Mouse (Mus musculus): ENCODE measurements around the gene Wfikkn2. TPM values are rescaled to one million over a fixed set of nuclear protein-coding genes. Genes with fewer than 3 reads are reported as not detected.

The Wfikkn2 gene
- total RNA-seq, 2 experiments from 2014 or later, result 1.0 to 1.3 TPM

DNA sequence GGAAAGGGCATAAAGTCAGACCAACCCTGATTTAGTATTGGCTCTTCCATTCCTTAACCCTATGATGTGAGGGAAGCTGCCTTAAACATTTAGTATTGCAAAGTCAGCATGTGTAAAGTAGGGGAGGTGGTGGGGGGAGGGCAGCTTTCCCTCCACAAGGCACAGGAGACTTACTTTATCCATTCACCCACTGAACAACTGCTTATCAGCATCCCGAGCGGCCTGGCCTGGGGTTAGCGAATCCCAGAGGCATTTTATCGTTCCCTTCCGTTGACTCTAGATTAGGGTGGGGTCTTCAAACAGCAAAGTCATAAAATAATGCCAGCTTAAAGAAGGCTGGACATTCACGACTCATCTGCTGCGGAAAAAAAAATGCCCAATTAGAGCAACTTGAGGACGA is 15.6 kb downstream of the Wfikkn2 start:
- no peak for DNase-seq (ENCODE audit: extremely low spot score in 1 of 2, low spot score in 2 of 2)
- intact Hi-C loops (cut with DNase I), result no loop called here

DNA sequence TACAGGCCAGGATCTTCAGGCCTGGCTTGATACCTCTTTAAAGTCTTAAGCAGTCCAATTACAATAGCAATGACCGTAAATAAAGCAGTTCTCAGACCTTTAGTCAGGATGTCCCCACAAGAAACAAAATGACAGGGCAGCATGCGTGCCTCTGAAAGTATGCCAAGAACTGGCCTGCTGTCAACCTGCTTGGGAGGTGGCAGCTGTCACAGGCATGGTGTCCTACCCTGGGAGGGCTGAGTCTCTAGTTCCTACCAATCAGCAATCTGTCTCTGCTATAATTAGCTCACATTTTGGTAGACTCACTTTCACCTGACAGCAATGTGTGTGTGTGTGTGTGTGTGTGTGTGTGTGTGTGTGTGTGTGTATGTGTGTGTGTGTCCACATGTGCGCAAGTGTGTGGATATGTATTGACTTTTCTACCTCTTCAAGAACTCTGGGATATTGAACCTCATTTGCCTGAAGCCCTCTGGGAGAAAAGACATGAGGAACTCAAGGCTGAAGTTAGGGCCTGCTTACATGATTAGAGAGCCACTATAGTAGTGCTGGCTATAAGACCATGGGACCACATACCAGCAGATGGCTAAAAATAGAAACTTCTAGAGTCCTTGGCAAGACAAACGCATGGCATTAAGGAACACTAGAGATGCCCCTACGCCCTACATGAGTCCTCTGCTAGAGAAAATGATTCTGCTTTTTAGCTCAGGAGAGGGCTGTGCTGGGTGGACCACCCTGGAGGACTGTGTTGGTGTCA is 16.4 kb downstream of the Wfikkn2 start:
- intact Hi-C loops (cut with DNase I), result no loop called here
- DNase-seq (ENCODE audit: extremely low spot score in 1 of 2, low spot score in 2 of 2), result no peak

DNA sequence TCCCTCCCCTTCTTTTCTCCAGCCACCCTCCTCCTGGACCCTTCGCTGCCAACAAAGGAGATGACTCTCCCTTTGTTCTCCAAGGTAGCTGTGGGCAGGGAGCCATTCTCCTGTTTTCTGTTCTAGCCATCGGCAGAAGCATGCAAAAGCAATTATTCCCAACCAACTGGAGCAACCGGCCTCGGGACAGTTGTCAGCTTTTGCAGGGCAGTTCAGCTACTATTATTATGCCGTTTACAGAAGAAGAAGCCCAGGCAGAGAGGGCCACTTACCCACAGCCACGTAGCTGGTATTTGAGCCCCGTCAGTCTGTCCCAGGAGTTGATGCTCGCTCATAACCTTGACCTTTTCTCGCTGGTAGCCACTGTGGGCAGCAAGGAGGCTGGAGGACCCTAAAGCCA is 17.4 kb downstream of the Wfikkn2 start:
- no peak for DNase-seq (ENCODE audit: extremely low spot score in 1 of 2, low spot score in 2 of 2)
- intact Hi-C loops (cut with DNase I), result no loop called here

DNA sequence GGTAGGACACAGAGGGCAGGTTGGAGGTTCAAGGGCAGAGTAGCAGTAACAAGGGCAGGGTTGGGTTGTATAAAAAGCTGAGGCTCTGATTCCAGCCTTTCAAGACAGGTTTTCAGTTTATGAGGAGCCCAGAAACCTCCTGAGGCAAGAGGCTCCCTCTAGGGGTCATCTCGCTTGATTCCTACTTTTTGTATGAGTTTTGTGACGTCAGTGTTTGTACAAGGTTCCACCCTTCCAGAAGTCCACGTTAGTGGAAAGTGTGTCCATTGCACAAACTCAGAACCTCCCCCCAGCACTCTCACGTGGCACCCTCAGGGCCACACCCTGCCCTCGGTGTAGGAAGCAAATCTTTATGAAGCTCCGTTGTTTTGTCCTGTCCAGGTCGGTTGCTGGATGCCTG is 19.8 kb downstream of the Wfikkn2 start:
- DNase-seq (ENCODE audit: extremely low spot score in 1 of 2, low spot score in 2 of 2), result peak; percentile 53 to 59
- intact Hi-C loops (cut with DNase I), result no loop called here

DNA sequence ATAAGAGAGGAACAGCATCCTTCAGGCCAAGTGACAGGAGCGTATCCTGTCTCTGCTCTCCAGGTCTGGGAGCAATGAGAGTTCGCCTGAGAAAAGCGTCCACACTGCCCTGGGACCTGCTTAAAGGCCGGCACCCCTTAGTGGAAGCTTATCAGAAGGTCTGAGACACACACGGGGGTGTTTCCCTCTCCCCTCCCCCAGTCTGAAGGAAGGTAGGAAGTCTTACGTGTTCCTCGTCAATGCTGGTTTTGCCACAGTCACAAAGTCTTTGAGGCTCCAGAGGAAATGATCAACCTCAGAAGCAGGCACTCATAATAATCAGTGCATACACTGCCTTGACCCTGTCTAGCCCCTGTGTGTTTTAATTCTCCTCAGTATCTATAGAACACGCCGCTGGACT is 22.3 kb downstream of the Wfikkn2 start:
- DNase-seq (ENCODE audit: extremely low spot score in 1 of 2, low spot score in 2 of 2), result no peak
- intact Hi-C loops (cut with DNase I), result no loop called here

DNA sequence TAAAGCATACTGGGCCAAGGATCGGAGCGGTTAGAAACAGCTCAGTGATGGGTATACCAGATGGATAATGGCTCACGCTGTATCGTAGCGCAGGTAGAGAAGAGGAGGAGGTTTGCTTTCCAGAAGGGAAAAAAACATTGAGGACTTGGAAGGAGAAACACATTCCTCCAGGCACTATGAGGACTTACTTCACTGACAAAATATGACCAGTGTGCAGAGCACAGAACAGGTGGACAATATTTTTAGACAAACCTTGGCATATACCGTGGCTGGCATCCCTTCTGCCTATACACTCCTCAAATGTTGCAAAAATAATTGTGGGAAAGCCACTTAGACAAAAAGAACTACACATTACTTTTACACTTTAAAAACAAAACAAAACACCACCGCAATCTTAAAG is 24.5 kb downstream of the Wfikkn2 start:
- no peak for DNase-seq (ENCODE audit: extremely low spot score in 1 of 2, low spot score in 2 of 2)
- intact Hi-C loops (cut with DNase I), result no loop called here

DNA sequence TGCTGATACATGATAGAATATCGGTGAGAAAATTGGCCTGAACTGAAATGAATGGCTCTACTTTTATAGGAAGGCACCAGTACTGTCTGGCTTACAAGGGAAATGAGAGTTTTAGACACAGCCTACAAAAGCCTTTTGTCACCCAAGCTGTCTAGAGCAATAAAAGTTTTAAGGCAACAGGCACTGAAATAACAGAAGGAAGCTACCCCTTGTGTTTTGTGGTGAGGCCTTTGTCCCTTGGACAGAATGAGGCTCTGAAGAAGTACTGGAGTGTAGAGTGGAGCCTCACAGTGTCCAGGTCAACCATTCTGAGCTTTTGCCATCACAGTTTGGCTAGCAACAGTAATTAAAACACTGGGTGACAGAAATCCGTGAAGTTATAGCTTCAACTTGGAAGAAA is 29.6 kb downstream of the Wfikkn2 start:
- intact Hi-C loops (cut with DNase I), result no loop called here
- DNase-seq (ENCODE audit: extremely low spot score in 1 of 2, low spot score in 2 of 2), result no peak

DNA sequence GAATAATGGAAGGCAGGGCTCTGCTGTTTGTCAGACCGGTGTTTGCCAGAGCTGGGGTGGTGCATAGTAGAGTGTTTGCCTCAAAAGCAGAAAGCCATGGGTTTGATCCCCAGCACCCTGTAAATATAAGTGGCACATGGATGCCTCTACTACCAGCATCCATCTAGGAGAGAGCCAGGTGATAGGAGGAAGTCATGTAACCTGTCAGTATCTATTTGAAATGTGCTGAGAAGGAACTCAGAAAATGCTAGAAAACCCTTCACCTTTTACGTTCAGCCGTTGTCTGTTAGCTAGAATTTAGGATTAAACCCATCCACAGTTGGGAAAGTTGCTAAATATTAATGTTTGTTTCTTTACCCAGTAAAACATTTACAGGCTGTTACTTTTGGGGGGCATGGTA is 30.2 kb downstream of the Wfikkn2 start:
- no peak for DNase-seq (ENCODE audit: extremely low spot score in 1 of 2, low spot score in 2 of 2)
- intact Hi-C loops (cut with DNase I), result no loop called here

DNA sequence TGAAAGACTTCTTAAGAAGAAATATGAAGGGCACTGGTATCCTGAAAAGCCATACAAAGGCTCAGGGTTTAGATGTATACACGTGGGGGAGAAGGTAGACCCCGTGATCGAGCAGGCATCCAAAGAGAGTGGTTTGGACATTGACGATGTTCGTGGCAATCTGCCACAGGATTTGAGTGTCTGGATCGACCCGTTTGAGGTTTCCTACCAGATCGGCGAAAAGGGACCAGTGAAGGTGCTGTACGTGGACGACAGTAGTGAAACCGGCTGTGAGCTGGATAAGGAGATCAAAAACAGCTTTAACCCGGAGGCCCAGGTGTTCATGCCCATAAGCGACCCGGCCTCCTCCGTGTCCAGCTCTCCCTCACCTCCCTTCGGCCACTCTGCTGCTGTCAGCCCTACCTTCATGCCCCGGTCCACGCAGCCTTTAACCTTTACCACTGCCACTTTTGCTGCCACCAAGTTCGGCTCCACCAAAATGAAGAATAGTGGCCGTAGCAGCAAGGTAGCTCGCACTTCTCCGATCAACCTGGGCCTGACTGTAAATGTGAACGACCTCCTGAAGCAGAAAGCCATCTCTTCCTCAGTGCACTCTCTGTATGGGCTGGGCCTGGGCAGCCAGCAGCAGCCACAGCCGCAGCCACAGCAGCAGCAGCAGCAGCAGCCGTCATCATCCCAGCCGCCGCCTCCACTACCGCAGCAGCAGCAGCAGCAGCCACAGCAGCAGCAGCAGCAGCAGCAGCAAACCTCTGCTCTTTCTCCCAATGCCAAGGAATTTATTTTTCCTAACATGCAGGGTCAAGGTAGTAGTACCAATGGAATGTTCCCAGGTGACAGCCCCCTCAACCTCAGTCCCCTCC is 31.8 kb downstream of the Wfikkn2 start:
- peak in 1 of 2 experiments; percentile 42 for DNase-seq (ENCODE audit: extremely low spot score in 1 of 2, low spot score in 2 of 2)
- intact Hi-C loops (cut with DNase I), result loop anchor here (2.0 to 5.0 kb wide), 2 partner anchors 67 to 85 kb away; no protein-coding TSS in a partner anchor

DNA sequence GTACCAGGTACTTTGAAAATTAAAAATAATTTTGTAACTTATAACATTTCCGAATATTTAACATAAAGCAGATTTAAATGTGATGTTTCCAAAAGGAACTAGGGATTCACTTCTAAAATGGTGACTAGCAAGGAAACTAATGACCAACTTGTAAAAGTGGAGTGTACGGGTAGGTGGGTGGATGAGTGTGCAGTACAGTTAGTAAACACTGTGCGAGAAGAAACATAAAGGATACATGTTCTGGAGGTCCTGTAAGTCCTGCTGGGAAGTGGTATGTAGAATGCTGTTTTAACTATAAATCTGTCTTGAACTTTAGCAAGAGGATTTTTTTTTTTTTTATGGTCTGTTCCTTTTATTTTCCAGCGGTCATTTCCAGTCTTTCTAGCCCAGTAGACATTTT is 32.8 kb downstream of the Wfikkn2 start:
- no peak for DNase-seq (ENCODE audit: extremely low spot score in 1 of 2, low spot score in 2 of 2)
- intact Hi-C loops (cut with DNase I), result loop anchor here (2.0 to 5.0 kb wide), 2 partner anchors 66 to 84 kb away; no protein-coding TSS in a partner anchor

DNA sequence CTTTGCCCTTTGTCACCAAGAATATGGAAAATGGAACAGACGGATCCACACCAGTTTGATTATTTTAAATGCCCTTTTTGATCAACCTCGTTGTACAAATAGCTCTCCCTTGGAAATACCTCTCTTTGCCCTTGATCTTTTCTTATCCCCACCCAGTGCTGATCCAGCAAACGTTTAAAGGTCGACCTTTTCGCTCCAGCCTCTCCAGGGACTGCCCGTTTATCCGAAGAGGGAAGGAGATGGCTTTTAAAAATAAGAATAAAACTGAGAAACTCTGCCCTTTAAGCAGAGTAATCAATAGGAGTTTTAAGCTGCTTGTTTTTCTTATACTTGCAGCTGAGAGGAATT is 33.3 kb downstream of the Wfikkn2 start:
- intact Hi-C loops (cut with DNase I), result loop anchor here (2.0 to 5.0 kb wide), 2 partner anchors 65 to 84 kb away; no protein-coding TSS in a partner anchor
- DNase-seq (ENCODE audit: extremely low spot score in 1 of 2, low spot score in 2 of 2), result no peak

DNA sequence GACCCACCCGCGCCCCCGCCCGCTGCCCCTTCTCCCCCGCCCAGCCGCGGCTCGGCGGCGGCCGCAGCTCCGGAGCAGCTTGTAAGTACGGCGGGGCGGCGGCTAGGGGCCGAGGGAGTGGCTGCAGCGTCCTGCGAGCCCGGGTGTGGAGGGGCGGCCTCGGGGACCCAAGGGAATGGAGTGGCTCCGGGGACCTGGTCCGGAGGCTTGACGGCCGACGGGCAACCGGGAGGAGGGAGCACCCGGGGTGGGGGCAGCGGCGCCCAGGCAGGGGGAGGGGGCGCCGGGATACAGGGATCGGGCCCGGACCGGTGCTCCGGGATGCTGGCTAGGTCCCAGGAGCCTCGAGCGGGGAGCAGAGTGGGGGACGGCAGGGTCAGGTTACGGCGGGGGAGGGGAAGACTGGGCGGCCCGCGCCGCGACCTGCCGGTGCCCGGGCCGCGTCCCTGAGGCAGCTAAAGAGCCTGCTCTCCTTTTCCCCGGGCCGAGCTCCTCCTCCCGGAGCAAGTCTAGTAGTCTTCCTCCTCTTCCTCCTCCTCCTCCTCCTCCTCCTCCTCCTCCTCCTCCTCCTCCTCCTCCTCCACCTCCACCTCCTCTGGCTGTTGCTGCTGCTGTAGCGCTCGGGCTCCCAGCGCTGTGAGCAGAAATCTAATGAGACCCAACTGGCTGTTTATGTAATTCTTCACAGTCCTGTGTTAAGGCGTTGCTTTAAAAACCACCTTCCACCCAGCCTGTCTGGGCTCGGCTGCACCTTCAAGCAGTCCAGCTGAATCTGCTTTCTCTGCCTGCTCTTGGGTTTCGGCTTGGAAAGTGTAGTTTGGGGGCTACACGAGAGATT is 33.9 kb downstream of the Wfikkn2 start:
- DNase-seq (ENCODE audit: extremely low spot score in 1 of 2, low spot score in 2 of 2), result peak in 1 of 2 experiments; percentile 85
- intact Hi-C loops (cut with DNase I), result loop anchor here (2.0 to 5.0 kb wide), 3 partner anchors 51 to 83 kb away; no protein-coding TSS in a partner anchor

DNA sequence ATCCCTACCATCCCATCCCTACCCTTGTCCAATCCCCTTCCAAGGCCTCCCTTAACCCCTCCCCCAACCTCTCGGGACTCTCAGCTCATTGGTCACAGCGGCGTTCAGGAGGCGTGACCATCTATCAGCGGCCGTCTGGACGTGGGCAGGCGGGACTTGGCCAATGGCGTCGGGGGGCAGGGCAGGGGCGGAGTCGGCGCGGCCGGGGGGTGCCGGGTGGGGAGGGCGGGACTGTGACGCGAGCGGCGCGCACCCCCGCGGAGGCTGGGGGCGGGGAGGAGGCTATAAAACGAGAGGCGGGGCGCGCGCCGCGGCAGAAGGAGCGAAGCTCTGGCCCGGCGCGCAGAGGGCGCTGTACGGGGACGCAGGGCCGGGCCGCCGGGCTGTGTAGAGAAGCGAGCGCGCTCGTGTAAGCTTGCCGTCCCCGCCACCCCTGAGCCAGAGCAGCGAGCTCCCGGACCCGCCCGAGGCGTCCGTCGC is 34.6 kb downstream of the Wfikkn2 start, which contains the start of gene Tob1:
TSS of gene Tob1 (plus strand) at position 331 of the 480 bp plus-strand sequence.
- peak; percentile 99 for DNase-seq (ENCODE audit: extremely low spot score in 1 of 2, low spot score in 2 of 2)
- intact Hi-C loops (cut with DNase I), result loop anchor here (2.0 to 5.0 kb wide), 2 partner anchors 50 to 64 kb away; no protein-coding TSS in a partner anchor

DNA sequence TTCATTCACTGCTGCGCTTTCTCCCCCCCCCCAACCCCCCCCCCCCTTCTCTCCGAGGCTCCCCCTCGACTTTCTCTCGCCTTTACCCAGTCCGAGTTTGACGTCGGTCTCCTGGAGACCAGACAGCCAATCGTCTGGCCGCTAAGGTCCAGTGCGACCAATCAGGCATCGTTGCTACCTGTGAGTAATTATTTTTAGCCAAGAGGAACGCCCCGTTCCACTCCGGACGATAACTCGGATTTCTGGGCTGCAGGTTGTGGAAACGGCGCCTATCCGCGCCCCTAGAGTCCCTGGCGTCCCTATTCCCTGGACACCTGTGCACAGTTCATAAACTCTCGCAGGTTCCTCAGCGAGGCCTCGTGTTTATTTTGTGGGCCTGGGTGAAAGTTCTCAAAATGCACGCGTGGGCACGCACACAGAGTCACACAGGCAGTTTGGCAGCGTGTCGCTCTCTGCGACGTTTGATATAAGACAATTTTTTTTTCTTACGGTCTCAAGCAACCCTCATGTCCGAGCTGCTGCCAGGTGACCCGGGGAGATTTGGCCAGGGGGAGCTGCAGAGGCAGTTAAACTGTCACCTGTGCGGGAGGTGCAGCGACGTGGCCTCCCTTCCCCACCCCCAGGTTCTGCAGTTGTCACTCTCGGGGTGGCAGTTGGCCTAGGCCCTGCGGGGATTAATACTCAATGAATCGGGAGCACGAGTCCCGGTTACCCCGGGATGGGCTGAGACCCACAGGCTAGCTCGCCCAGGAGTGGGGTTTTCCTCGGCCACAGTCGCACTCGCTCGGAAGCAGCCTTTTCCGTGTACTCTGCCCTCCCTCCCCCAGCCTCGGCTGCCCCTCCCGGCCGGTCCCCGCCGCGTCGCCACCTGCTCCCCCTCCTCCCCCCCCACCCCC is 35.4 kb downstream of the Wfikkn2 start:
- intact Hi-C loops (cut with DNase I), result loop anchor here (2.0 to 5.0 kb wide), 2 partner anchors 50 to 63 kb away; no protein-coding TSS in a partner anchor
- DNase-seq (ENCODE audit: extremely low spot score in 1 of 2, low spot score in 2 of 2), result peak; percentile 92 to 95

DNA sequence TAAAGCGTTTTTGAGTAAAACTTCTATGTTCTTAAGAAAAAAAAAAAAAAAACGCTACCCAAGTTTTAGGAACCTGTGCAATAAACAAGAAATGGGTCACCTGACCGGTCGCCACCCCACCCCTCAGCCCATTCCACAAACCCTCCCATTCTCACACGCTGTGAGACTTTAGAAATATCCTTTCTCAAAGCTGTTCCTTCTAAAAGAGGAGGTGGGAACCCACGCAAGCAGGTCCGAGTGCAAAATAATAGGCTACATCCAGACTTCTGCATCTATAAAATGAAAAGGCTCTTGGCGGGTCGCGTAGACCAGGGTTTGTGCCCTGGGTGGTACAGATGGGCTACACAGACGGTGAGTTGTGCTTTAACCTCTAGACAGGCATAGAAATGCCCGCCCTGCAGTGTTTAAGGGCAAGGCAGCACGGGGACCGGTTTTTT is 36.1 kb downstream of the Wfikkn2 start:
- peak; percentile 58 to 64 for DNase-seq (ENCODE audit: extremely low spot score in 1 of 2, low spot score in 2 of 2)
- intact Hi-C loops (cut with DNase I), result loop anchor here (2.0 to 5.0 kb wide), 2 partner anchors 49 to 62 kb away; no protein-coding TSS in a partner anchor

DNA sequence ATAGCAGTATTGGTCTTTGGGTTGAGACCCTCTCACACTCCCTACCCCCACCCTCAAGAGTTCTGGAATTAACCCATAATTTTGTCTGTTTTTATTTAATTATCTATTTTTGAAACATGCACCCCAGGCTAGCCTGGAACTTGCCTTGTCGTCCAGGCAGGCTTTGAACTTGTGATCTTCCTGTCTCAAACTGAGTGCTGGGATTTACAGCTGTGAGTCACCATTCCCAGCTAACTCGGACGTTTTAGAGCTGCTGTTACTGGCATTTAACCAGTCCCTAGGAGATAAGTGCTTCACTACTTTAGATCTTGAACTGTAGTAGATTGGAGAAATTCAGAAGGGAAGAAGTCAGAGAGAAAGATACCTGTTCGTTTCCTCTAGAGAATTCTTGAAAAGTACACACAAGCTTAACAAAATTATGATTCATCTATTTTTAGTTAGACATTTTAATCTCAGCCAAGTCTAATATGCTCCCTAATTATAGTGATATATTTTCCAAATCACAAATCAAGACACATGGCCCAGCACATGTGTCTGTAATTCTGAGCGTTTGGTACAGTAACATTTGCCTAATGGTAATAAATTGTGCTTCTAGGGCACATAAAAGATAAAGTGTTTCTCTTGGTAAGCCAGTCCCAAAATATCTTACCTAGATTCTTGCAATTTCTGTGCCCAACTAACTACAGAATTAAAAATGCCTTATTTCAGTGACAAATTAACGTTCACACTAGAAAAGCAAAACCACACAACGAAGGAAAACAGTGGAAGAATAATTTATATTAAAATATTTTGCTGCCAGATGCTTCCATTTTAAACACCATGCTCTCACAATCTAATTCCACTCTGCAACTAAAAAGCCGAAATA is 36.8 kb downstream of the Wfikkn2 start:
- no peak for DNase-seq (ENCODE audit: extremely low spot score in 1 of 2, low spot score in 2 of 2)
- intact Hi-C loops (cut with DNase I), result no loop called here

All from left cerebral cortex, postnatal 10 days (tissue).